Mouse (Mus musculus) liver, embryonic 14.5 days (tissue): ENCODE measurements at regions not wholly inside any gene's neighbourhood (a gene's known extent, or its start where the extent isn't known, plus 50 kb on each side); places are given as distances from the start of the nearest gene placed in this dataset.

Experiments used
- CTCF ChIP-seq: IDR thresholded peaks from 2 replicates; pipeline ENCODE4 v1.5.1; 2016; ENCODE audit warnings: antibody characterized with exemption, low read depth, control low read depth
- EP300 ChIP-seq: IDR thresholded peaks from 2 replicates; pipeline ENCODE4 v1.6.1; 2016; ENCODE audit warnings: antibody characterized with exemption, low read depth

GRCm38 (mm10) chr4:125231711-125232260 is 104.1 kb upstream of the Zc3h12a start:
- TF ChIP-seq CTCF (peak; percentile 71), EP300 (no peak)
